Mouse (Mus musculus) forebrain, embryonic 12.5 days (tissue): ENCODE measurements around the gene Notch2. TPM values are rescaled to one million over a fixed set of nuclear protein-coding genes. Genes with fewer than 3 reads are reported as not detected.

Experiments
- ATAC-seq: fragments of 200-750 bp; cut with Nextera tagmentation; 2 replicates; pipeline ENCODE4 v1.8.0; 2017; ENCODE audit warnings: moderate TSS enrichment; ENCODE audit not compliant: low FRiP score
- H3K27ac ChIP-seq: fragments of 300-500 bp; sonication (generic); 2 replicates; pipeline ENCODE4 v1.5.1; 2016; ENCODE audit warnings: mild to moderate bottlenecking
- H3K27me3 ChIP-seq: fragments of 300-500 bp; sonication (generic); 2 replicates; pipeline ENCODE4 v1.6.1; 2016; ENCODE audit warnings: mild to moderate bottlenecking
- H3K36me3 ChIP-seq: fragments of 300-500 bp; sonication (generic); replicated peaks from 2 replicates; pipeline ENCODE4 v1.6.1; 2016; ENCODE audit warnings: mild to moderate bottlenecking
- H3K4me1 ChIP-seq: fragments of 300-500 bp; sonication (generic); 2 replicates; pipeline ENCODE4 v1.6.1; 2016
- H3K4me2 ChIP-seq: fragments of 300-500 bp; sonication (generic); 2 replicates; pipeline ENCODE4 v1.6.1; 2016; ENCODE audit warnings: mild to moderate bottlenecking, moderate library complexity
- H3K4me3 ChIP-seq: fragments of 300-500 bp; sonication (generic); replicated peaks from 2 replicates; pipeline ENCODE4 v1.5.1; 2016; ENCODE audit warnings: mild to moderate bottlenecking
- H3K9ac ChIP-seq: fragments of 300-500 bp; sonication (generic); 2 replicates; pipeline ENCODE4 v1.6.1; 2016; ENCODE audit warnings: mild to moderate bottlenecking
- H3K9me3 ChIP-seq: fragments of 300-500 bp; sonication (generic); 2 replicates; pipeline ENCODE4 v1.6.1; 2016
- WGBS: fragments of 180-500 bp; shearing (Covaris S2); methylation state at CpG from one replicate; pipeline ENCODE4 v1.1.7; 2016; 5-methylcytosine and 5-hydroxymethylcytosine counted together
- polyA plus RNA-seq: library from polyadenylated mRNA; unstranded; fragments of >200 nt; fragmentation: Nextera tagmentation; extraction: Ambion mirVana; gene quantifications from 2 replicates; pipeline ENCODE4 v1.2.1, GENCODE M21; 2016

The Notch2 gene
- polyA plus RNA-seq, 1 experiment from 2014 or later: 27.6 TPM

DNA sequence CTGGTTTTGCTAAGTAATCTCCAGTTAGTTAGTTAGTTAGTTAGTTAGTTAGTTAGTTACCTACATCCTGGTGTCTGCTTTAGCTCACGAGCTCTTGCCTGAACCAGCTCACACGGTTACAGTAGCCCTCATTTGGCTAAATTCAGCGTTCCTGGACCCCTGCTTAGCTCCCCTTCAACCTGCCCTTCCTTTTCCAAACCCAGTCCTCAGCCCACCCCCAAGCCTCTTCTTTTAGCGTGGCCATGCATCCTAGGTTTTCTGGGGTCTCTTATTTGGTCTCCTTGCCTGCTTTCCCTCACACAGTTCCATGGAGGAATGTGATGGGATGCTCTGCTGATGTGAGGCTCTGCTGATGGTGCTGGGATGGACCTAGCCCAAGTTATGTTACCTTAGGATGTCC lies 145.3 kb downstream of the Notch2 start:
- H3K27ac ChIP-seq: no peak overlapping the region
- no peak overlapping the region for H3K4me2 ChIP-seq
- 74% methylated on average over 4 of the region's 4 CpGs for WGBS
- no peaks in the 10 kb centered on the region for H3K9me3 ChIP-seq
- no peak for ATAC-seq
- no peak overlapping the region for H3K9ac ChIP-seq
- H3K4me3 ChIP-seq: no peak overlapping the region
- H3K4me1 ChIP-seq: no peaks in the 10 kb centered on the region
- no peaks in the 10 kb centered on the region for H3K36me3 ChIP-seq
- no peaks in the 10 kb centered on the region for H3K27me3 ChIP-seq

GRCm38 (mm10) chr3:98159289-98159688 lies 146.0 kb downstream of the Notch2 start:
- H3K36me3 ChIP-seq: no peaks in the 10 kb centered on the region
- no peak overlapping the region for H3K9ac ChIP-seq
- H3K27ac ChIP-seq: no peak overlapping the region
- no peaks in the 10 kb centered on the region for H3K27me3 ChIP-seq
- H3K4me2 ChIP-seq: no peak overlapping the region
- H3K4me1 ChIP-seq: no peaks in the 10 kb centered on the region
- ATAC-seq: 0 out of 2 replicates have a peak, but pooled peaks have one; percentile 53
- no peak overlapping the region for H3K4me3 ChIP-seq
- no peaks in the 10 kb centered on the region for H3K9me3 ChIP-seq
- 31% methylated on average over 4 of the region's 4 CpGs for WGBS

GRCm38 (mm10) chr3:98160330-98160729 lies 147.0 kb downstream of the Notch2 start, which contains the start of gene Adam30:
TSS of gene Adam30 (plus strand) at chr3:98160630.
- H3K36me3 ChIP-seq: no peaks in the 10 kb centered on the region
- no peaks in the 10 kb centered on the region for H3K4me1 ChIP-seq
- ATAC-seq: no peak
- no peak within 1 kb of the TSS for H3K9ac ChIP-seq
- no peak within 1 kb of the TSS for H3K4me2 ChIP-seq
- H3K27me3 ChIP-seq: no peaks in the 10 kb centered on the region
- no peaks in the 10 kb centered on the region for H3K9me3 ChIP-seq
- no peak within 1 kb of the TSS for H3K27ac ChIP-seq
- 86% methylated on average over 17 of the region's 17 CpGs for WGBS
- H3K4me3 ChIP-seq: no peak within 1 kb of the TSS

DNA sequence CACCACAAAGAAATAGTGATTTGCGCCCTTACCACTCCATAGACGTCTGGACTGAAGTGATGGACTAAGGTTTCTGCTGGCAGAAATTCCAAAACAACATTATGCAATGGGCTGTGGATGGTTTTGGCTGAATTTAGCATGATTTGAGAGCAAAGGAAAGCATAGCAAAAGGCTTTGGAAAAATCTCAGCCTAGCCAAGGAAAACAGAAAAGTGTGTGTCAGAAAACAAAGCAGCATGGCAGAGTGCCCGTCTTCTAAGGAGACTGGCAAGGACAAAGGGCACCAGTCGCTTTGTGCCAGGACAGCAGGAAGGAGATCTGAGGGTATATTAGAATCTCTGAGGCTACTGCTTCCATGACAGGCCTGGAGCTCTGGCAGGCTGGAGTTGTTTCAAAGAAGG lies 165.0 kb downstream of the Notch2 start:
- H3K27ac ChIP-seq: no peak overlapping the region
- no peaks in the 10 kb centered on the region for H3K27me3 ChIP-seq
- H3K4me3 ChIP-seq: no peak overlapping the region
- 85% methylated on average over 4 of the region's 4 CpGs for WGBS
- no peaks in the 10 kb centered on the region for H3K4me1 ChIP-seq
- H3K4me2 ChIP-seq: no peak overlapping the region
- no peak for ATAC-seq
- H3K9ac ChIP-seq: no peak overlapping the region
- H3K9me3 ChIP-seq: no peaks in the 10 kb centered on the region
- no peaks in the 10 kb centered on the region for H3K36me3 ChIP-seq

GRCm38 (mm10) chr3:98180805-98181204 lies 167.5 kb downstream of the Notch2 start:
- ATAC-seq: no peak
- WGBS: 25% methylated on average over 7 of the region's 7 CpGs

GRCm38 (mm10) chr3:98185163-98185714 lies 171.9 kb downstream of the Notch2 start:
- Histone ChIP-seq H3K9me3 (no peaks in the 10 kb centered on the region), H3K36me3 (no peaks in the 10 kb centered on the region), H3K4me2 (no peak overlapping the region), H3K4me1 (peaks cover 11% of the 10 kb centered on the region), H3K27me3 (no peaks in the 10 kb centered on the region), H3K9ac (no peak overlapping the region), H3K4me3 (no peak overlapping the region), H3K27ac (no peak overlapping the region)
- WGBS: 58% methylated on average over 10 of the region's 10 CpGs
- 0 out of 2 replicates have a peak, but pooled peaks have one; percentile 44 for ATAC-seq

More at GRCm38 (mm10) chr3:98180805-98181204, 167.5 kb downstream of the Notch2 start:
- Histone ChIP-seq H3K4me2 (no peak overlapping the region), H3K27ac (no peak overlapping the region), H3K4me1 (peaks cover 9% of the 10 kb centered on the region), H3K27me3 (no peaks in the 10 kb centered on the region), H3K9ac (no peak overlapping the region), H3K4me3 (no peak overlapping the region), H3K9me3 (no peaks in the 10 kb centered on the region), H3K36me3 (no peaks in the 10 kb centered on the region)

- Histone ChIP-seq H3K36me3 (no peaks in the 10 kb centered on the region), H3K9ac (no peak overlapping the region), H3K4me3 (no peak overlapping the region), H3K9me3 (no peaks in the 10 kb centered on the region), H3K4me1 (peaks cover 11% of the 10 kb centered on the region), H3K4me2 (no peak overlapping the region), H3K27me3 (no peaks in the 10 kb centered on the region), H3K27ac (no peak overlapping the region)
- no peak for ATAC-seq
- WGBS: 90% methylated on average over 3 of the region's 3 CpGs
Measured at GRCm38 (mm10) chr3:98187777-98188176, 174.4 kb downstream of the Notch2 start.

- peaks cover 12% of the 10 kb centered on the region for H3K4me1 ChIP-seq
- WGBS: 12% methylated on average over 9 of the region's 9 CpGs
- H3K9me3 ChIP-seq: no peaks in the 10 kb centered on the region
- H3K27me3 ChIP-seq: no peaks in the 10 kb centered on the region
- no peak for ATAC-seq
- H3K36me3 ChIP-seq: no peaks in the 10 kb centered on the region
- H3K27ac ChIP-seq: 0 out of 2 replicates have a peak overlapping the region, but pooled peaks have one; percentile 2
- no peak overlapping the region for H3K4me3 ChIP-seq
- H3K9ac ChIP-seq: no peak overlapping the region
- no peak overlapping the region for H3K4me2 ChIP-seq
Measured at GRCm38 (mm10) chr3:98197711-98198532, 184.6 kb downstream of the Notch2 start.

DNA sequence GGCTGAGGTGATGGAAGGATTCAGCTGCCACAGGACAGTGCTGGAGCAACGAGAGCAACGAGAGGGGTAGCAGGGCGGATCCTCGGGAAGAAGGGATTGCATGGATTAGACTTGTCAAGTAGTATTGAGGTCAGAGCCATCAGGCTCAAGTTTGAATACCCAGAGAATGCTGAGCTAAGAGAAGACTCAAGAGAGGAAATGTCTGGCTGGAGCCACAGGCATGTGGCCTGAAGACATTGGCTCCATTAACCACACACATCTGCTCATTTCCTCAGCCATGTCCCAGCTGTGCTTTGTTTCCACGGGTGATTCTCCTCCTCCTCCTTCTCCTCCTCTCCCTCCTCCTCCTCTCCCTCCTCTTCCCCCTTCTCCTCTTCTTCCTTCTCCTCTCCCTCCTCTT lies 186.4 kb downstream of the Notch2 start:
- Histone ChIP-seq H3K27ac (no peak overlapping the region), H3K27me3 (no peaks in the 10 kb centered on the region), H3K4me1 (peaks cover 12% of the 10 kb centered on the region), H3K4me3 (no peak overlapping the region), H3K9me3 (no peaks in the 10 kb centered on the region), H3K9ac (no peak overlapping the region), H3K36me3 (no peaks in the 10 kb centered on the region), H3K4me2 (no peak overlapping the region)
- WGBS: 79% methylated on average over 5 of the region's 5 CpGs
- no peak for ATAC-seq

Other genes starting within 250 kb of the Notch2 start
- gene Pde4dip, start 124.8 kb upstream of the Notch2 start, polyA plus RNA-seq: 35.7 and 39.3 TPM in 2 replicates
- gene Sec22b, start 112.3 kb upstream of the Notch2 start, polyA plus RNA-seq: 104 and 107 TPM in 2 replicates
- not detected in 2 replicates for gene Adam30, start 147.1 kb downstream of the Notch2 start, polyA plus RNA-seq
- not detected in 2 replicates for gene Reg4, start 208.6 kb downstream of the Notch2 start, polyA plus RNA-seq